Mouse (Mus musculus): ENCODE data around the gene Ier5. TPM values are rescaled to one million over a fixed set of nuclear protein-coding genes. Genes with fewer than 3 reads are reported as not detected.
A peak's percentile ranks its signal among the peaks of the same experiment; 100 is the strongest.

The Ier5 gene
- polyA plus RNA-seq, 1 experiment from 2014 or later = 15.1 TPM

GRCm38 (mm10) chr1:155093145-155093791 lies 6.2 kb downstream of the Ier5 start:
- no peaks in the 10 kb centered on the region for H3K27me3 ChIP-seq (ENCODE audit: insufficient read depth, low read length)
- no peak overlapping the region for H3K4me3 ChIP-seq (ENCODE audit: low read depth, low read length)
- peak overlapping the region; percentile 29 for H3K4me2 ChIP-seq
- ATAC-seq (ENCODE audit: insufficient read depth) = peak; percentile 75
- no peak for TF ChIP-seq CTCF (IDR thresholded peaks at IDR 0.05; ENCODE audit: low read depth)
- H3K36me3 ChIP-seq (ENCODE audit: insufficient read depth) = peaks cover 6% of the 10 kb centered on the region; the same call in 1 of the 2 replicates
- H3K27ac ChIP-seq (ENCODE audit: low read depth) = peak overlapping the region; percentile 92
- H3K9me3 ChIP-seq (ENCODE audit: low read depth, low read length) = no peaks in the 10 kb centered on the region
- DNase-seq = peak; percentile 86
- 17% methylated on average over 4 of the region's 4 CpGs for WGBS
- H3K4me1 ChIP-seq (ENCODE audit: insufficient read depth) = peaks cover 52% of the 10 kb centered on the region
- no peak overlapping the region for H3K9ac ChIP-seq

- peak overlapping the region; percentile 92 for H3K27ac ChIP-seq (ENCODE audit: low read depth)
- ATAC-seq (ENCODE audit: insufficient read depth) = peak; percentile 52
- no peaks in the 10 kb centered on the region for H3K27me3 ChIP-seq (ENCODE audit: insufficient read depth, low read length)
- H3K4me3 ChIP-seq (ENCODE audit: low read depth, low read length) = no peak overlapping the region
- H3K4me2 ChIP-seq = peak overlapping the region; percentile 31
- H3K9me3 ChIP-seq (ENCODE audit: low read depth, low read length) = no peaks in the 10 kb centered on the region
- peak; percentile 88 for DNase-seq
- H3K9ac ChIP-seq = no peak overlapping the region
- no peak for TF ChIP-seq CTCF (IDR thresholded peaks at IDR 0.05; ENCODE audit: low read depth)
- H3K4me1 ChIP-seq (ENCODE audit: insufficient read depth) = peaks cover 53% of the 10 kb centered on the region
- H3K36me3 ChIP-seq (ENCODE audit: insufficient read depth) = peaks cover 6% of the 10 kb centered on the region; the same call in 1 of the 2 replicates
- 19% methylated on average over 14 of the region's 14 CpGs for WGBS
Observed at GRCm38 (mm10) chr1:155091842-155092800, 7.3 kb downstream of the Ier5 start.

- ATAC-seq (ENCODE audit: insufficient read depth) = no peak
- H3K4me3 ChIP-seq (ENCODE audit: low read depth, low read length) = no peak overlapping the region
- H3K9me3 ChIP-seq (ENCODE audit: low read depth, low read length) = no peaks in the 10 kb centered on the region
- peak overlapping the region; percentile 92 for H3K27ac ChIP-seq (ENCODE audit: low read depth)
- no peak for TF ChIP-seq CTCF (IDR thresholded peaks at IDR 0.05; ENCODE audit: low read depth)
- DNase-seq = no peak
- H3K4me2 ChIP-seq = peak overlapping the region; percentile 31; the same call in 1 of the 2 replicates
- H3K9ac ChIP-seq = no peak overlapping the region
- H3K4me1 ChIP-seq (ENCODE audit: insufficient read depth) = peaks cover 53% of the 10 kb centered on the region
- 59% methylated on average over 7 of the region's 7 CpGs for WGBS
- H3K36me3 ChIP-seq (ENCODE audit: insufficient read depth) = peaks cover 6% of the 10 kb centered on the region; the same call in 1 of the 2 replicates
- no peaks in the 10 kb centered on the region for H3K27me3 ChIP-seq (ENCODE audit: insufficient read depth, low read length)
Observed at GRCm38 (mm10) chr1:155091374-155091841, 8.0 kb downstream of the Ier5 start.

DNA sequence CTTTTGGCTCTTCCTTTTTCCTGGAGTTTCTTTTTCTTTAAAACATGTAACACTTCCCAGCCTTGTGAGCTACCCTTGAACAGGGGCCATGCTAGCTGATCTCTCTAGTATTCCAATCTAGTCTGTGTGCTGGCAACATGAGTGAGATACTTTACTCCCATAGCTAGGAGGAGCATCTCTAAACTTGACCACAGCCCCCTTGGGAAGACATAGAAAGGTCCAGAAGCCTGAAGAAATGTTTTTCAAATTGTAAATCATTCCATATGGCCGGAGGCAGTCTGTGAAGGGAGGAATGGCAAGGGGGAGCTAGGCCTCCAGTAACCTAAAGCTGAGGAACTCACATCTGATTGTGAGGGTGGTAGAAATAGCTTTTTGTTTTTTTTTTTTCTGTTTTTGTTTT lies 8.7 kb downstream of the Ier5 start:
- 86% methylated on average over 1 of the region's 1 CpGs for WGBS
- Histone ChIP-seq H3K4me3 (ENCODE audit: low read depth, low read length) (no peak overlapping the region), H3K4me1 (ENCODE audit: insufficient read depth) (peaks cover 53% of the 10 kb centered on the region), H3K4me2 (no peak overlapping the region), H3K27ac (ENCODE audit: low read depth) (no peak overlapping the region), H3K27me3 (ENCODE audit: insufficient read depth, low read length) (no peaks in the 10 kb centered on the region), H3K9ac (no peak overlapping the region), H3K9me3 (ENCODE audit: low read depth, low read length) (no peaks in the 10 kb centered on the region), H3K36me3 (ENCODE audit: insufficient read depth) (peaks cover 3% of the 10 kb centered on the region; the same call in 1 of the 2 replicates)
- no peak for TF ChIP-seq CTCF (IDR thresholded peaks at IDR 0.05; ENCODE audit: low read depth)
- DNase-seq = no peak
- no peak for ATAC-seq (ENCODE audit: insufficient read depth)

GRCm38 (mm10) chr1:155090327-155090726 lies 9.1 kb downstream of the Ier5 start:
- no peak for ATAC-seq (ENCODE audit: insufficient read depth)
- H3K27ac ChIP-seq (ENCODE audit: low read depth) = no peak overlapping the region
- H3K9ac ChIP-seq = no peak overlapping the region
- H3K36me3 ChIP-seq (ENCODE audit: insufficient read depth) = no peaks in the 10 kb centered on the region
- no peaks in the 10 kb centered on the region for H3K27me3 ChIP-seq (ENCODE audit: insufficient read depth, low read length)
- H3K4me1 ChIP-seq (ENCODE audit: insufficient read depth) = peaks cover 51% of the 10 kb centered on the region
- no peak for DNase-seq
- WGBS = 87% methylated on average over 7 of the region's 7 CpGs
- no peak overlapping the region for H3K4me2 ChIP-seq
- no peaks in the 10 kb centered on the region for H3K9me3 ChIP-seq (ENCODE audit: low read depth, low read length)
- no peak overlapping the region for H3K4me3 ChIP-seq (ENCODE audit: low read depth, low read length)
- TF ChIP-seq CTCF (IDR thresholded peaks at IDR 0.05; ENCODE audit: low read depth) = no peak

DNA sequence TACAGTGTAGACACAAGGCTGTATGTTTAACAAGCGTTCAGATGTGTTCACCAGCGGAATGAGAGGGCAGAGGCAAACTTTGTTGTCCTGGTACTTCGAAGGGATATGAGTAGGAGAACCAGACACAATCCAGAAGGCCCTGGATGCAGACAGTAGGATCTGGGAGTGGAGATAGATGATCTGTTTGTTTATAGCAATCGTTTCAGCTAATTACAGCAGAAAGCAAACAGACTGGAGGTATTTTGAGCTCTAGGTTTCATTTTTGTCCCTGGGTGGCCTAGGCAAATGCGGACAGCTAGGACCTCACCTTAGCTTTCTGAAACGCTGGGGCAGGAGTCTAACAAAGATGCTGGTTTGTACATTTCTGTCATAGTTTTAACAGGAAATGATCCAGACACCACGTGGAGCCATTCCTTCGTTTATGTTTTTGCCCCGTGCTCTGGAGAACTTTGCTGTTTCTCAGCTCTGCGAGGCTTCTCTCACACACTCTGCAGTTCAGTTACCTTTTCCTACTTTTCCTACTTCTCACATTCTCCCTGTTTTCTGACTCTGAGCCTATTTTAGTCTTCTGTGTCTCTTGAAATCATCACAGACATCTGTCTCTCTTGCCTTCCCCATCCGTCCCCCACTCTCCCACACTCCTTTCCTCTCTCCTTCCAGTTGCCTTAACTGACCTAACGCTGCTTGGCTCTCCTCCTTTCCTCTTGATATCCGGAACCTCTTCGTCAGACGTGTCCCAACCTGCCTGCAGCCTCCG lies 10.4 kb downstream of the Ier5 start:
- H3K27me3 ChIP-seq (ENCODE audit: insufficient read depth, low read length) = no peaks in the 10 kb centered on the region
- ATAC-seq (ENCODE audit: insufficient read depth) (0 out of 2 replicates have a peak, but pooled peaks have one; percentile 0), DNase-seq (peak; percentile 74)
- no peaks in the 10 kb centered on the region for H3K9me3 ChIP-seq (ENCODE audit: low read depth, low read length)
- H3K9ac ChIP-seq = no peak overlapping the region
- peaks cover 51% of the 10 kb centered on the region for H3K4me1 ChIP-seq (ENCODE audit: insufficient read depth)
- no peaks in the 10 kb centered on the region for H3K36me3 ChIP-seq (ENCODE audit: insufficient read depth)
- no peak overlapping the region for H3K4me3 ChIP-seq (ENCODE audit: low read depth, low read length)
- H3K4me2 ChIP-seq = no peak overlapping the region
- peak overlapping the region; percentile 15 for H3K27ac ChIP-seq (ENCODE audit: low read depth)
- no peak for TF ChIP-seq CTCF (IDR thresholded peaks at IDR 0.05; ENCODE audit: low read depth)
- 19% methylated on average over 16 of the region's 16 CpGs for WGBS
